Mouse (Mus musculus): ENCODE measurements around the gene Mut.
A peak's percentile ranks its signal among the peaks of the same experiment; 100 is the strongest.

Mut gene

DNA sequence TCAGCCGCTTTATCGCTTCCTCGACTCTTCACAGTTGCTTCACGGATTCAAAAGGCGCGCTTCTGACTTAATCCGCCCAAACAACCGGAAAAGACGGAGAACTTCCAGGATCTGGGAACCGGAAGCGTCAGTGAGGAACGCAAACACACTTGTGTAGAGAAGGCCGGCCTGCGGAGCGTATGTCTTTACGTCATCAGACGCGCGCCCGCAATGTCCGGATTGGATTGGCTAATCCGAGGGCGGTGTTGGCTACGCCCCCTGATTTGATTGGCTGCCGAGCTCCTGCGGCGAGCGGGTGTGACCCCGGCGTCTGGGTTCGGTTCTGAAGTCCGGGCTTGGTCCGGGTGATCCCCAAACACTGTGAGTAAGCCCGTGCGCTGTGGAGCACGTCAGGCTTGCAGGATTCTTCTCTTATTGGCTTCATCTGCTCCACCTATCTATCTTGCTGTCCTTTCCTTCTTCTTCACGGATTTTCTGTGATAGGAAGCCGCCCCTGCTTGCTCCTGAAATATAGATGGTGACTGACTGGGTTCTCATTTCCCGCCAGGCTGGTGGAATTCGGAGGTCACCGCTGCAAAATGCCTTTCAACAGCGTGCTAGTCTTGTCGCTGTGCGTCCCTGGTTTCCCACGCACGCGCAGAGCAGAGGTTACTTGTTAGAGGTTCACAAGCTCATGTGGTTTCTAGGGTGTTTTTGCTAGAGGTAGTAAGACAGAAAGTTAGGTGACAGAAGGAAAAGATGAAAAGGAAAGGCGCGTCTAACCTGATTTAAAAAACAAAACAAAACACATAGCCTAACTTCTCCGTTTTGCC lies at the start of gene Mut, which contains the start of gene Cenpq:
Gene Mut, plus strand, starts transcription at position 266 of the 812 bp plus-strand sequence.
Gene Cenpq, minus strand, starts transcription at position 628 of the 812 bp plus-strand sequence.
- DNase-seq: peak; percentile 98

DNA sequence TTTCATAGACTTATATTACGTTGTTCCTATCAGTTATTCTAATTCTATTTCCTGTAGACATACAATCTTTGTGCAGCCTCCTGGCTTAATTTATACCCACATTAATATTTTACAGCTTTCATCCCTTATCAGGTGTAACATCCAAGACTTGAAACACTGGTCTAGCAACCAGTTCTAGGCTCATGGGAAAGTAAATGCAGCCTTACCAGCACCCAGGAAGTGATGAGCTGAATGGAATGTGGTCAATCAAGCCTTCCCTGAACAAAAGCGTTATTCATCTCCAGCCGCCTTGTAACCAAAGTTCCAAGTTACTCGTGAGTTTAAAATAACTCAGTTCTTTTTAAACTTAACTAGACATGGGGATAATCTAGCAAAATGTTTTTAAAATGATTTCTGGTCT lies 49.3 kb upstream of the Mut start:
- no peak for DNase-seq

DNA sequence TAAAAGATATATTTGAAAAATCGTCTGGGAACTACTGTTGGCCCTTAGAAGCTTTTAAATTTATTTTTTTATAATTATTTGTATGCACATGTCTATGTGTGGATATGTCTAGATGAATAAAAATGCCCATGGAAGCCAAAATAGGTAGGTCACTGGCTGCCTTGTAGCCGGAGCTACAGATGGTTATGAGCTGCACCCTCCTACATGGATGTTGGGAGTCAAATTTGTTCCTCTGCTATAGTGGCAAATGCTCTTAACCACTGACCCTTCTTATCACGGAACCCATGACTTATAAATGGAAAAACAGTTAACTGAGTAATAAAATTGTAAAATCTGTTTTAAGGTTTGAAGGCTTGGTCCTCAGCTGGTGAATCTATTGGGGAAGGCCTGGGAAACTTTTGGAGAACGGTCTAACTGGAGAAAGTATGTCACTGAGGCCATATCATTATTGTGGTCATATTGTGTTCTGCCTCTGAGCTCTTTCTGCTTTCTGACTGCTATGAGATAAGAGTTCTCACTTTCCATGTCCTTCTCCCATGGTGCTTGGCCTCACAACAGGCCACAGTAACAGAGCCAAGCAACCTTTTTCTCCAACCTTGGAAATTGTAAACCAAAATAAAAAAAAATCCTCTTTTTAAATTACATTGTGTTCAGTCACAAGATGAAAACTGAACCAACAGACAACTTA lies 46.5 kb upstream of the Mut start:
- DNase-seq: no peak

DNA sequence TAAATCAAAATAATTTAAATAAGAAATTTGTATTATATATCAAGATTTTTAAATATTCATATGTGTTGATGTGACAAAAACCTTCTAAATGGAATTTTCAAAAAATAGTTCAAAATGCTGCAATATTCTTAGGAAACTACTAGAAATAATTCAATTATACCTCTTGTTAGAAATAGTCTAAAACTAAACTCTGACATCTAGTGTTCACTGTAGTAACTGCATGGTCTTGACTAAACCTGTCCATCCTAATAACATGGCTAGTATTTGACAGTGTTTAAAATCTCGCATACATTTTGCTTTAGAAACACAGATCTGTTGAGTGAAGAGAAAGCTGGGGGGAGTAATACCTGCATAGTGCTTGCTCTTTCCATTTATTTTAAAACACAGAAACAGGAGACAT lies 37.6 kb upstream of the Mut start:
- DNase-seq: no peak

DNA sequence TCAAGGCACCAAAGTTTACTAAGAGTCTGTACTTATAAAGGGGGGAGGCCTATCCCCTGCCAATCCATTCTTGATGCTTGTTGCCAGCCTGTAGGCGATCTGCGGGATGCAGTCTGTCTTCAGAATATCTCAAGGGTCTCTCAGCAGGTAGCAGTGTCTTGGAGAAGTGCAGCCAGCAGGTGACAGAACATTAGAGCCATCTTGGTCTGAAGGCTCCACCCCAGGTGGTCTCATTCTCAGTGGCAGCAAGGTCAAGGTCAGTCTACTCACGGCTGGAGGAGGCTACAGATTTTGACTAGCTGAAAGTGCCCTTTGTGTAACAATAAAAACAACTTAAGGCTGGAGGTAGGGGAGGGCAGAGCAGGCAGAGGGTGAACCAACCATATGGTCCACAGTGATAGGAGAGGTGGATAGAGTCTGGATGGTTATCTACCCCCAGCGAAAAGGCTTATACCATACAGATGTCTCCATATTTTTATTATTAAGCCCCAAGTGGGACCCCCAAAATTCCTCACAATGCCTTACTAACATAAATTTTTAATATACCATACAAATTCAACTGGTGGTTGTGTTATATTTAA lies 34.6 kb upstream of the Mut start:
- DNase-seq: no peak

DNA sequence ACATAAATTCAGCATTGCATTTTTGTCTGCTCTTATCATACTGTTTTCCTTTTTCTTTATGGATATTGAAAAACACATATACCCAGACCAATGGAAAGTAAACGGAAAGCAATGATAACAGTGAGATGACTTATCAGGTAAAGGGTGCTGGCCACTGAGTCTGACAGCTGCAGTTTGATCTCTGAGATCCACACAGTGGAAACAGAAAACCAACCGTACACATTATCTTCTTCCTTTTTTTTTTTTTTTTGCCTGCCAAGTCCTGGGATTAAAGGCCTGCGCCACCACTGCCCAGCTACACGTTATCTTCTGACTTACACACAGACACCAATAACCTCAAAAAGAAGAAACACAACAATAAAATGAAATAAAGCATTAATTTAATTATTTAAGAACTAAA lies 31.1 kb upstream of the Mut start:
- no peak for DNase-seq

DNA sequence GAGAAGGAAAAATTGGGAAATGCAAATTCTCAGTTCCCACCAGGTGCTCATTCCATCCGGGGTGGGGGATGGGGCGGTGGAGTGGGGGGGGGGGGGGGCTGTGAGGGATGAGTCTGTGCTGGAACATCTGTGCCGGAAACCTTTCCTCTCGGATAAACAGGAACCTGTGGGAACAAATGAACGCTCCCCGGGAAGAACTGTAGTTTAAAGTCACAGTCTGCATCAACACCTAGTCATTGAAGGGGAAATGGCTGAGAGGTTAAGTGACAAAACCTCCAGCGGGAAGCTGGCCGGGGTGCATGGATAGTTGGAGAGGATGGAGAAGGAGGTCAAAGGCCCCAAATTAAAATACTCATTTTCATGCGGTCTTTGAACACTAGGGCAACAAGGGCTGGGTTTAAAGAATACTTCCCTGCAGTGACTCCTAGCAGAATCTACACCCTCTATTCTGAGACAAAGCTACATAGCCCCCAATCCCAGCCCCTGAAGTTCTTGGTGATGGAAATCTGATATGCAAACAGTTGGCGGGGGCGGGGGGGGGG lies 30.4 kb upstream of the Mut start:
- DNase-seq: no peak

DNA sequence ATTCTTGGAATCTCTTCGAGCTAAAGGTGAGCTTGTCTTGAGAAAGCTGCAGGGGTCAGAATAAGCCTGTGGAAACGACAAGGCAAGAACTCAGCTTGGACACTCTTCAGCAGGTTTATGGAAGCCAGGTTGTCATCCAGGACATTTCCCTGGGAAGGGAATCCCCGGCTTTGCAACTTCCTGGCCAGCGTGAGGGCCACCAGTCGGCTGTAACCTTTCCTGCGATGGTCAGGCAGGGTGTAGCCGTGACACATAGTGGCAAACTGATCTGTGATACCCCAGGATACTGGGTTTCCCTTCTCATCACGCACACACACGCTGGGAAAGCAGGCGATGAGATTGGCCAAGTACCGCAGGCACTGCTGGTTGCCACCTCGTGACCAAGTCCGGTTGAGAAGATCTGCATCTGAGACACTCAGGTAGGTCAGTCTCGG lies 29.7 kb upstream of the Mut start:
- no peak for DNase-seq

DNA sequence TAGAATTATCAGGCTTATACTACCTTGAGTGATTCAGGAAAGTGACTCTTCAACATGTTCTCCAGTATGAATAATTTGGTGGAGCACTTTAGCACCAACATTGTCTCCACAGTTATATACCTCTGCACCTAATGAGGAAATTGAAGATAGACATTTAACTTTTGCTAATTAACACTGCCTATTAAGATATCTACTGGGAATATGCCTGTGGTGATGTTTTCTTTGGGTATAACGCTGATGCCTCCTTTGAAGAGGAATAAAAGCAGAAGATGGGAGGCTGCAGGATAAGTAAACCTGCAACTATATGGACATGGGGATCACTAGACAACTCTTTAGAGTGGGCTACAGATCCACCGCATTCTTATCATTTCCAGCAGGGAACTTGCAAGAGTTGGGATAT lies 20.2 kb upstream of the Mut start, which contains the start of gene Glyatl3:
Gene Glyatl3, minus strand, starts transcription at position 101 of the 400 bp plus-strand sequence.
- DNase-seq: no peak

DNA sequence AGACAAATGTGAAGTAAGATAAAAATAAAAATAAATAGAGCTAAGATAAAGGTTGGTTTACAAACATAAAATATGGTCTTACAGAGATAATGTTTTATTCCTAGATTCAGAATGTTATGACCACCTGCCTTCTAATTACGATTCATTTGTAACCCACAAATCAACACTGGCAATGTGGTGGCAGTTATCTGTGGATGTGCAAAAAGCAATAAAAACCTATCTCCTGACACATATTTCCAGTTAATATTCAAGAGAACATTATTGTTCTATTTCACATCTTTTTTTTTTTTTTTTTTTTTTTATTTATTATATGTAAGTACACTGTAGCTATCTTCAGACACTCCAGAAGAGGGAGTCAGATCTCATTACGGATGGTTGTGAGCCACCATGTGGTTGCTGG lies 19.0 kb upstream of the Mut start:
- no peak for DNase-seq

DNA sequence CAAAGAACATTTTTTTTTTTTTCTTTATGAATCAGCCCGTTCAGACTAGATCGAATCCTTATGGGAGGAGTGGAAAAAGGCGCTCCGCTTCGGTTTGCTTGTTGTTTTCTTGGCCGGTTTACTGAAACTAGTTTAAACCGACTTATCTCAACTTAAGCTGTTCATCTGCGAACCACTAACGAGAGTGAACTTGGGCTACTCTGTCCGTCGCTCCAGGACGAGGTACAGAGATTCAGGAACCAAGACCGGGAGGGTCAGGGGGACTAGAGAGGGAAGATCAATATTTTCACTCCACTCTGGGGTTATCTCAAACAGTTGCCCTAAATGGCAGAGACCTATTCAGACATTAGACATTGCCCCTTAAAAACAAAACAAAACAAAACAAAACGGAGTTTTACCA lies 500 bp upstream of the Mut start:
- DNase-seq: no peak

DNA sequence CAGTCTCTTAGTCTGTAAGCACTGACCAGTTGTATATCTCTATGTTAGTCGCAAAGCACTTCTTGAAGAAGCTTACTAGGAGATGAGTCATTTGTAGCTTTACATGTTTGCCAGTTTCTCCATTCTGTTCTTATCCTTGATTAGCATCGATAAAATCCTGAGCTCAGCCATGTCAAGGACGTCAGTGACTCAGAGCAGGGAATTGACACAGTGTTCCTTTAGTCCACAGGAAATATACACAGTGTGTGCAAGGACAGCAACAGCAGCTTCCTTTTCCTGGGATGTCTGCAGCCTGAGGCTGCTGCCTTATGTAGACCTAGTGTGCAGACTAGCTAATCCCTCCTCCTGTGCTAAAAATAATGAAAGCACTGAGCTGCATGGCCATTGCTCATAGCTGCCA lies 14.0 kb downstream of the Mut start:
- no peak for DNase-seq

DNA sequence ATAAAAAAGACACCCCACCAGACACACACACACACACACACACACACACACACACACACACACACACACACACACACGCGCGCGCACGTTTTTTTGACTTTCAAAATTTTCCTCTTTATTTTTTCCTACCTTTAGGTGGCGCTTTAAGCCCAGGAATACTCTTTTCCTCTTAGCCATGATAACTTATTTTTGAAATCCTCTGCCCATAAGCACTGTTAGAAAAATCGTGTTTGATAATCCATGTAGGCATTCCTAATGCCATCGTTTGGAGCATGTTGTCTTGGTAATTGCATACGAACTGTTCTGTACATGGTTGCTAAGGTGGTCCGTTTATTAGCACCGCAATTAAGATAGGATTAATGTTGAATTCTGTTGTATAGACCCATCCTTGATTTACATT lies 43.4 kb downstream of the Mut start:
- no peak for DNase-seq

DNA sequence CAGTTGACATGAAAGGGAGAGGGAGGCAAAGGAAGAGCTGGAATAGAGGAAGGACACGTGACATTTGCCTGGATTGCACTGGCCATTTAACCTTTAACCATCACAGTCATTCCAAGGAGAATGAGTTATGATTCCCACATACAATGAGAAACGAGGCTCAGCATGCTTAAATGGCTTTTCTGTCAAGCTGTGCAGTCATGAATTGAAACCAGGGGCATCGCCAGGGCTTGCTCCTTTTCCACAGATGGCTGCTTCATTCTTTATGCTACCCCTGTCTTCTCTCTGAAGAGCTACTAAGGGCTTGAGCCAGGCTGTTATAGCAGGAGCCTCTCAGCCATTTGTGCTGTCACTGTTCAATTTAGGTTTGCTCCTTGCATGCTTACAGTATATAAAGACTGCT lies 57.6 kb downstream of the Mut start:
- no peak for DNase-seq

Data from kidney, adult 18-20 months (tissue).